Mouse (Mus musculus): ENCODE results near the gene Olfr68.
"Not testable (repeated sequence)": the region's sequence is repeated elsewhere in the genome, so short reads cannot be mapped to it uniquely, and the experiment has no call there.

Olfr68 gene

DNA sequence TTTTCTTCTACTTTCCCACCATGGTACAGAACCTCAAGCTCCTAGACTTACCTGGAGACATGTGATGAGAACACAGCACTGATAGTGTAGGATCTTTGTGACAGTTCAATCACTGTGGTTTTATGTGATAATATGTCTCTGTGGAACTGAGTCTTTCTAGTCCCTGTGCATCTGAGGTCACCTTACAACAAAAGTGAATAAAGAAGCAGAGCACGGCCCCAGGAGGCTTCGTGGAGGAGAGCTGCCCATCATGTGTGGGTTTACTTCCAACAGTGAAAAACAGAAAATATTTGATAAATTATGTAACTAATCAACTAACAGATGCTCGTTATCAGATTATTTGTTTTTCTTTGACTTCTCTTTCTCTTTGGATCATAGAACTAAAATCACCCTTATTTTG, at the start of gene Olfr68:
Olfr68 (minus strand) TSS at position 101 of the 400 bp plus-strand sequence.
- no peak for DNase-seq (ENCODE audit: extremely low read depth, low read depth, low spot score)

DNA sequence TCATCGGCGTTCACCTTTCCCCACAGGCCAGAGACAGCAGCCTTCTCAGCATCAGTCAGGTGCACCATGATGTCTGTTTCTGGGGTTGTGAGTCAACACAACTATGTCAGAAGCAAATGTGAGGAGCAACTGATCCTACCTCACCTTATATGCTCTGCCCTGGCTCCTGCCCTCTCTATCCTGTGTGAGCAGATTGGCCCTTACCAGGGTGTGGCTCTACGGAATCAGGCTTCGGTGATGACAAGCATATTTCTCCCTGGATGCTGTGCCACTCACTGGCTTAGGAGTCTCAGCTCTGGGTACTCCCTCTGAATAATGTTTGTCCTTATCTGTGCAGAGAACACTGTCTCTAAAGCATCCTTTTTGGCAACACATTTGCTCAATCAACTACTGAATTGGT, 48.3 kb upstream of the Olfr68 start, which contains the start of gene Hbb-bs:
Hbb-bs (minus strand) TSS at position 289 of the 400 bp plus-strand sequence.
- DNase-seq (ENCODE audit: extremely low read depth, low read depth, low spot score) = no peak

DNA sequence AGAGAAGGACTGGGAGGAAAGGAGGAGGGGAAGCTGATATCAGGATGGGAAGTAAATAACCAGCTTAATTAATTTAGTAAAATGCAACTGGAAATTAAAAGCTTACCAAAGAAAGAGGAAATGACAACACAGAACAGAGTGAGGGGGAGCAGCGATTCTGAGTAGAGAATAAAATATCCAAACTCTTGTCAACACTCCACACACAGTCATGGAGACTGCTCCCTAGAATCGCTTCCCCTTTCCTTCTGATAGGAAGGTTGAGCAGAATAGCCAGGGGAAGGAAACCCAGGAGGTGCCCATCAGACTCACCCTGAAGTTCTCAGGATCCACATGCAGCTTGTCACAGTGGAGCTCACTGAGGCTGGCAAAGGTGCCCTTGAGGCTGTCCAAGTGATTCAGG, 47.6 kb upstream of the Olfr68 start:
- DNase-seq (ENCODE audit: extremely low read depth, low read depth, low spot score) = not testable (repeated sequence)

DNA sequence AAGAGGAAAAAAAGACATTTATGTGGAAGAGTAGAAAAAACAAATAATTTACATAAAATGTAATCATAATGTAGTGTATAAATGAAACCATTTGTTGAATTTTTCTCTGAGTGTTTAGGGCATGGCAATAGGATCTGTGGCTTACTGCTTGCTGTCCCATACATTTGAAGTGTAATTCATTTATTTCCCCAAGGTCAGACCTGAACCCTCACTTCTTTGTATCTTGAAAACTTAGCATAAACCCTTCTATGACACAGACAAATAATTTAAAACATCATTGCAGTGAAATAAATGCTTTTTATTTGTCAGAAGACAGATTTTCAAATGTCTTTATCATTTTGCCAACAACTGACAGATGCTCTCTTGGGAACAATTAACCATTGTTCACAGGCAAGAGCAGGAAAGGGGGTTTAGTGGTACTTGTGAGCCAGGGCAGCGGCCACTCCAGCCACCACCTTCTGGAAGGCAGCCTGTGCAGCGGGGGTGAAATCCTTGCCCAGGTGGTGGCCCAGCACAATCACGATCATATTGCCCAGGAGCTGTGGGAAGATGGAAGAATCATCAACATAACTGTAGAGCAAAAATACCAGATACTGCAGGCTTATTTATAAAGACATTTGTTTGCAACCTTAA, 46.9 kb upstream of the Olfr68 start:
- DNase-seq (ENCODE audit: extremely low read depth, low read depth, low spot score) = no peak

DNA sequence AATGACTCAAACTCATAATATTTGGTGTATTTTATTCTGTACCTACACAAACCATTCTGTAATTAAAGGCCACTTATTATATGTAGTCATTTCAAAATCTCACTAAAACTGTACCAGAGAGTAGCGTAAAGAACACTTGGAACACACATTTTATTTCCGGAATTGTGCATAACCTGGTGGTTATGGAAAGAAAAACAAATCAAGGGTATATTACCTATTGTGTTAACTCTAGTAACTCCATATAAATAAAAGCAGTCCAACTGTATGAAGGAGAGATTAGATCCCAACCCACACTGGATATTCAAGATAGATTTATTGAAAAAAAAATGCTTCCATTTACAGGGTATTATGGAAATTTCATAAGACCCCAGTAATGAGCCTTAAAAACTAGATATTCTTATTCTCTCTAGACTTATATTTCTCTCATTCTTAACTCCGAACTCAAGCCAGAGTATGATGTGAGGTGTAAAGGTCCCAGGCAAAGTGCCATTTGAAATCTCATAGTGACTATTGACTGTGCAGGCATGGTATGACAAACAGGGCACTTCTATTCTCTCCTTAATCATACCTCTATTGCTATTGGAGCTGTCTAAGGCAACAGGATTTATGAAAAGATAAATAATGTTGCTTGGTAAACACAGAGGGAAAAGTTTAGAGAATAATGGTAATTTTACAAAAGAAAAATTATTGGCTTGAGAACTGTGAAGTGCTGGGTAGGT, 46.2 kb upstream of the Olfr68 start:
- DNase-seq (ENCODE audit: extremely low read depth, low read depth, low spot score) = no peak

DNA sequence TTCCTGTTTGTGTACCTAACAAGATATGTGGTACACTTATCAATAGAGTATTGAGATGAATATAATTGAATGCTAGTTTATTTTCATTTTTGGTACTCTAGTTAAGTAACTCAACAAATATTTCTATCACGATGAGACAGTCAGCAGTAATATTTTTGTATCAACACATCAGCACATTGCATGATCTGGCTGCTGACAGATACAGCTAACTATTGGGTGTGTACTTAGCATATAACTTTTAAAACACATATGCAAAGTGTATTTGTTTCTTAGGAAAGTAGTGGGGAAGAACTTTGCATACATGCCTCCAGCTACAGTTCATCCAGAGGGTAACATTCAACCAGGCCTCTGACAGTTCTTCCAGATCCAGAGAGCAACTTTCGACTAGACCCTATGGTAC, 45.1 kb upstream of the Olfr68 start:
- DNase-seq (ENCODE audit: extremely low read depth, low read depth, low spot score) = no peak

DNA sequence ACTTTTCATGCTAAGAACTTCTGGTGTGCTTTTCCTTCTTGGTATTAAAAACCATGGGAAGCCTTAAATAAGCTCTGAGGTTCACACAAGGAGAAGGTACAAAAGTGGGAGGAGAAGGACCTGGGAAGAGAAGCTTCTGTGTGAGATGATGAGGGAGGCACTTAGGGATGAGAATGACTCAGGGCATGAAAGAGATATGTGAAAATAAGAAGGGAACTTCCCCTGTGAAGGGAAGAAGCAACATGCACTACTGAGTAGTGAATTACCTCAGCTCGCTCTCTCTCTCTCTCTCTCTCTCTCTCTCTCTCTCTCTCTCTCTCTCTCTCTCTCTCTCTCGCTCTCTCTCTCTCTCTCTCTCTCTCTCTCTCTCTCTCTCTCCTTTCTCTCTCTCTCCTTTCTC, 35.6 kb upstream of the Olfr68 start:
- DNase-seq (ENCODE audit: extremely low read depth, low read depth, low spot score) = not testable (repeated sequence)

DNA sequence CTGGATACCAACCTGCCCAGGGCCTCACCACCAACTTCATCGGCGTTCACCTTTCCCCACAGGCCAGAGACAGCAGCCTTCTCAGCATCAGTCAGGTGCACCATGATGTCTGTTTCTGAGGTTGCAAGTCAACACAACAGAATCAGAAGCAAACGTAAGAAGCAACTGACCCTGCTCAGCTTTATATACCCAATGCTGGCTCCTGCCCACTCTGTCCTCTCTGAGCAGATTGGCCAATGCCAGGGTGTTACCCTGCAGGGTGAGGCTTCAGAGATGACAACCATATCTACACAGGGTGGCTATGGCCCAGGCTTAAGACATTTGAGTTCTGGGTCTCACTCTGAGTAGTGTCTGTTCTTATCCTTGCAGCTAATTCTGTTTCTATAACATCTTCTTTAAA, 34.3 kb upstream of the Olfr68 start, which contains the start of gene Hbb-bt:
Hbb-bt (minus strand) TSS at position 231 of the 400 bp plus-strand sequence.
- DNase-seq (ENCODE audit: extremely low read depth, low read depth, low spot score) = no peak

DNA sequence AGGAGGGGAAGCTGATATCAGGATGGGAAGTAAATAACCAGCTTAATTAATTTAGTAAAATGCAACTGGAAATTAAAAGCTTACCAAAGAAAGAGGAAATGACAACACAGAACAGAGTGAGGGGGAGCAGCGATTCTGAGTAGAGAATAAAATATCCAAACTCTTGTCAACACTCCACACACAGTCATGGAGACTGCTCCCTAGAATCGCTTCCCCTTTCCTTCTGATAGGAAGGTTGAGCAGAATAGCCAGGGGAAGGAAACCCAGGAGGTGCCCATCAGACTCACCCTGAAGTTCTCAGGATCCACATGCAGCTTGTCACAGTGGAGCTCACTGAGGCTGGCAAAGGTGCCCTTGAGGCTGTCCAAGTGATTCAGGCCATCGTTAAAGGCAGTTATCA, 33.7 kb upstream of the Olfr68 start:
- not testable (repeated sequence) for DNase-seq (ENCODE audit: extremely low read depth, low read depth, low spot score)

DNA sequence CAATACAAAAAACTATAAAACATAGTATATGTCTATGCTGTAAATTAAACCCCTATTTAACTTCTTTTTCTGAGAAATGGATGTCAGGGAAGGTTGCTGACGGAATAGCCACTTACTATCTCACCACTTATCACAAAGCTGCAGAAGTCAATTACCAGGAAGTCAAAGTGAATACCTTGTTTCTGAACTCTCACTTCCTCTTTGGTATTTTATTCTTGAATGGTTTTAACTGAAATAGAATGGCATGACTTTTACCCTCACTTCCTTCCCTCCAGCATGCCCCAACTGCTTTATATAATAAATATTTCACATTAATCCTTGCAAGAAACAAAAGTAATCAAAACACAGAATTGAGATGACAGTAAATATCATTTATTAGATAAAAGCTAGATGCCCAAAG, 32.7 kb upstream of the Olfr68 start:
- no peak for DNase-seq (ENCODE audit: extremely low read depth, low read depth, low spot score)

DNA sequence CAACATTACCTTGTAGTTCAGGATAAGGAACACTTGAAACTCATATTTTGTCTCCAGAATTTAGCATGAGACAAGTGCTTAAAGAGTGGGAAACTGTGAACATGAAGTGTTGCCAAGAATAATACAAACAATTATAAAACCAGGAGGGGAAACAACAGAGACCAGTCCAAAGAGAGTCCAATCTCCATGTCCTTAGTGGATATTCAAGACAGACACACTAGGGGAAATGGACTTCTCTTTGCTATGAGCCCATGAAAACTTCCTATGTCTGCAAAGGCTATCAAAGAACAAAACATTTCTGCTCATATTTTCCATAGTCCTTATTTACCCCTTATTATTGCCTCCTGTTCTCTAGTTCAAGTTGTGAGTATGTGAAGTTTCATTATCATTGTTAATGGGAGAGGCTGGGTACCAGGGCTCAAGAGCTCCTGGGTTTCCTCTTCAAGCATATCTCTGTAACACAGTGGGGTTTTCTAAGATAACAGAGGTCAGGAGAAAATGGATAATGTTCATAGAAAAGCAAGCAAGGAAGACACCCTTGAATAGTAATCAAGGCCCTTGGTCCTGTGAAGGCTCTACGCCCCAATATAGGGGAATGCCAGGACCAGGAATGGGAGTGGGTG, 31.8 kb upstream of the Olfr68 start:
- DNase-seq (ENCODE audit: extremely low read depth, low read depth, low spot score) = no peak

DNA sequence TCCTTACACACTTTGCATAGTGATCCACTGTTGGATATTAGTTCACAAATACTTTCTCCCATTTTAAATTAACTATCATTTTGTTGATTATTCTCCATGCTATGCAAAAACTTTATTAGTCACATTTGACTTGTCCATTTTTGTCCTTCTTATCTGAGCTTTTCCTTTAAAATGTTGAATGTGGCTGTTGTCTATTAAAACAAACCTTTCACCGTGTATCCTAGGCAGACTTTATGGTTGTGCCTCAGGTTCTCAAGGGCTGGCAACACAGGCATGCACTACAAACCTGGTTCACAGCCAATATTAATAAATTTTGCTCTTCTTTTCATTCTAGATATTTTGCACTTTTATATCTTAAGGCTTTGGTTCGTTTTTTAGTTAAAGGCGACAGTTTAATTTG, 31.2 kb upstream of the Olfr68 start:
- no peak for DNase-seq (ENCODE audit: extremely low read depth, low read depth, low spot score)

DNA sequence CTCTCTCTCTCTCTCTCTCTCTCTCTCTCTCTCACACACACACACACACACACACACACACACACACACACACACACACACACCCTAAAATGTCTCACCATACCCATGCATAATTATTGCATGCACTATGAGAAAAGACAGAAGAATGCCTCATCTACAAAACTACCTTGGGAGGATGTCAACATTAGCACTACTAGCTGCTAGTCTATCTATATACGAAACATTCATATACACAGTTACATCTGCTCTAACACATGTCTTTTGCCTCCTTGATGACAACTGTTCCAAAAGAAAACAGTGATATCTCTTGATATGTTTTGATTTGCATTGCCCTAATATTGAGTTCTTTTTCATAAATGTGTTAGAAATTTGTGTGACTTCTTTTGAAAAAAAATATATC, 30.8 kb upstream of the Olfr68 start:
- no peak for DNase-seq (ENCODE audit: extremely low read depth, low read depth, low spot score)

DNA sequence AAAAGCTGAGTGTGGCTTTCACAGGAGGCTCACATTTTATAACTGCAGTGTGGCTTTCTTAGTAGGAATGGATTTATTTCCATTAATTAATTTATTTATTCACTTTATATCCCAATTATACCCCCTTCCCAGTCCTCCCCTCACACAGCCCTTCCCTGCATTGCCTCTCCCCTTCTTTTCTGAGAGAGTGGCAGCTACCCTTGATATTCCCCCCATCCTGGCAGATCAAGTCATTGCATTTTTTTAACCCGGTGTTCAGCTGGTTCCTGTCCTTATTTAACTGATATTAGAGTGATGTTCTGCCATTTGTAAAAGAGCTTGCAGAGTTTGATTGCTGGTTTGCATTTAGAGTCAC, 30.3 kb upstream of the Olfr68 start:
- no peak for DNase-seq (ENCODE audit: extremely low read depth, low read depth, low spot score)

DNA sequence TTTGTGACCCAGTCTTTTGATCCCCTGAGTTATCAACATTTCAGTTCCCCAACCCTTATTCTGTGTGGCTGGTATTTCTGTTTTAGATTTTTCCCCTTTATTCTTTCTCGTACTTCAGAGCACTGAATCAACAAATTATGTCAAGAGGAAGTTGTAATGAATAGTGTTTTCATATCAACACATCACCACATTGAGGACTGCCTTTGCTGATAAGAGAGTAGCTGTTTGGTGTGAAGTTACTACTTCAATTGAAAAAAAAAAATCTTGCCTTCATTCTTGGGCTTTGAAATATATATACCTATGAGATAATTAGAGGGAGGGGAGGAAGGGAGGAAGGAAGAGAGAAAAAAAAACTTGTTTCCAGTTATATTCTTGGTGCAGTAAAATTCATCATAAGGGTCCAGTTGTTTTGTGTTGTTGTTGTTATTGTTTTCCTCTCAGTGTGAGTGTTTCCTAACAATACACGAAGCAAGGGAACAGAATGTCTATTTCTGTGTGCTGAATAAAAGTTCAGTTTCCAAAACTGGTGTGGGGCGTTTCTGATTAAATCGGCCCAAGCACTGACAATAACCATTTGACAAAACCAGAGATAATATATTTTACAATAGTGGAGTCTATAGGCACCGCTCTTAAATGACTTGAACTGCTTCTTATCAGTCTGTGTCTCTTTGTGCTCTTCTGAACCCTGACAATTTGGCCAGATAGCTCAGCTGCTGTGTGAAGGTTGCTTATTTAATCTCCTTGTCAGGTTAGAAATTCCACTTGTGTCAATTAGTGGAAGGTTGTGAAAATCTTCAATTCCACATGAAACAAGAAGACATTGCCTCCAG, 29.7 kb upstream of the Olfr68 start:
- no peak for DNase-seq (ENCODE audit: extremely low read depth, low read depth, low spot score)

DNA sequence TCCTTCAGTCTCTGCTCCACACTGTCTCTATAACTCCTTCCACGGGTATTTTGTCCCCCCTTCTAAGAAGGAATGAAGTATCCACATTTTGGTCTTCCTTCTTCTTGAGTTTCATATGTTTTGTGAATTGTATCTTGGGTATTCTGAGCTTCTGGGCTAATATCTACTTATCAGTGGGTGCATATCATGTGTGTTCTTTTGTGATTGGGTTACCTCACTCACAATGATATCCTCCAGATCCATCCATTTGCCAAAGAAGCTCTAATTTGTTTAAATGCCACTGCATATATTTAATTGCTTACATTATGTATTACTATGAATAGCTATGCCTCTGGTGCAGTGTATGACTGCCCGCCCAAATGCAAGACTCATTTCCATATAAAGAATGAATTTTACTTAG, 28.6 kb upstream of the Olfr68 start:
- not testable (repeated sequence) for DNase-seq (ENCODE audit: extremely low read depth, low read depth, low spot score)

DNA sequence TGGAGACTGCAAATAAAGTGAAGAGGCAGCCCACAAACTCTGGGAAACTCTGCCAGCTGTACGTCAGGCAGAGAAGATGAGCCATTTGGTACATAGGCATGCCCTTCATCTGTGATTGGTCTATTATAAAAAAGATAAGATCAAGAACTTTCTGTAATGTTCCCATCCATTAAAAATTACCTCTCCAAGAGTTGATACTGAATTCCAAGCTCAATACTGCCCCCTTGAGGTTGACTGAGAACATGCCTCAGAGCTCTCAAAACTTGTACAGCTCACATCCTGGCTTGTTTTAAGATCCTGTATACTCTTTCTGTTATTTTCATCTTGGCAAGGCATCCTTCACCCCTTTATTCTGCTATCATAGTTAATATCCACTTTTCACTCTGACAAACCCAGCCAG, 27.4 kb upstream of the Olfr68 start:
- no peak for DNase-seq (ENCODE audit: extremely low read depth, low read depth, low spot score)

DNA sequence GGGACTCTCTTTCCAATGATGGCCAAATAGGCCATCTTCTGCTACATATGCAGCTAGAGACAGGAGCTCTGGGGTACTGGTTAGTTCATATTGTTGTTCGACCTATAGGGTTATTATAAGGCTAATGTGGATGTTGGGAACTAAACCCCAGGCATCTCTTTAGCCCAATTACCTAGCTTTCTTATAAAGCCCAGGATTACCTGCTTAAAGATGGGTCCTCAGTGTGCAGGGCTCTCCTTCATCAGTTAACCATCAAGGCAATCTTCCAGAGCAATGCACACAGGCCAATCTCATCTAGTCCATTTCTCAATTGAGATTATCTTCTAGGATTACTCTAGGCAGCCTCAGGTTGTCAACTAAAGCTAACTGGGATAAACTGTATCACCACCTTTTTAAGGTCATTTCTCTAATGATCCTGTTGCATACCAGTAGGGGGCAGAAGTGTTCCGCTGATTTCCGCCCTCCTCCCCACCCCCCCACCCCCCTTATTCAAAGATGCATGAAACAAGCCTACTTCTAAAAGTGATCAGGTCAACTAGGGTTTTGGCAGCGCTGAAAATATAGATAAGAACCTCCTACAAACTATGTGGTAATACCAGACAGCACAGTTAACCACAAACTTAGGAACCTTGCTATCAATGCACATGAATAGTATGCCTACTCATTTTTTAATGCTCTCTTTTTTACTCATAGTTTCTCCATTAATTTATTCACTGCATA, 13.3 kb upstream of the Olfr68 start:
- no peak for DNase-seq (ENCODE audit: extremely low read depth, low read depth, low spot score)

DNA sequence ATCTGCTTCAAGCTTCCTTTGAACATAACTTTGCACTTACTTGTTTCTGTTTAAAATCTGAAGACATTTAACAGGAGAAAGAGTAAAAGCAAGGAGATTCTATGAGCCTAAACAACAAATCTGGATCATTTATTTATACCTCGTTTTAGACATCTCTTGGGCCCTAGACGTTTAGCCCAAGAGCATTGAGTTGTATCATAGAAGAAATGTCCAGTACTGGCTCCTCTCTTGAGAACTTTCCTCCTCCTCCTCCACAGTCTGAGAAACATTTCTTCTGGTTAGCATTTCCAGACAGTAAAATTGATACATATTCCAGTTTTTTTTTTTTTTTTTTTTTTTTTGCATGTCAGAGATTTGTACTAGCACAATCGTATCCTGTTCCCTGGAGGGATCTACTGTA, 12.2 kb upstream of the Olfr68 start, which contains the start of gene Olfr67:
Olfr67 (minus strand) TSS at position 101 of the 400 bp plus-strand sequence.
- DNase-seq (ENCODE audit: extremely low read depth, low read depth, low spot score) = no peak

DNA sequence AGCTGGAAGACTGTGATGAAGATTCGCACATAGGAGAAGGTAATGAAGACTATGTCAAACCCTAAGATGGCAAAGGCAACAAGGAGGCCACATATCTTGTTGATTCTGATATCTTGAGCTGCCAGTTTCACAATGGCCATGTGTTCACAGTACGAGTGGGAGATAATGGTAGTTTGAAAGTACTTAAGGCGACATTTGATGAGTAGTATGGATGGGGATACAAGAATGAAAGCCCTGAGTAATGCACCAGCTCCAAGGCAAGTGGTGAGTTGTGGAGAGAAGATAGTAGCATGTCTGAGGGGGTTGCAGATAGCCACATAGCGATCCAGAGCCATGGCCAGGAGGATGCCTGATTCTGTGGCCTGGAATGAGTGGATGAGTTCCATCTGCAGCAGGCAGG, 1.8 kb downstream of the Olfr68 start:
- not testable (repeated sequence) for DNase-seq (ENCODE audit: extremely low read depth, low read depth, low spot score)

DNA sequence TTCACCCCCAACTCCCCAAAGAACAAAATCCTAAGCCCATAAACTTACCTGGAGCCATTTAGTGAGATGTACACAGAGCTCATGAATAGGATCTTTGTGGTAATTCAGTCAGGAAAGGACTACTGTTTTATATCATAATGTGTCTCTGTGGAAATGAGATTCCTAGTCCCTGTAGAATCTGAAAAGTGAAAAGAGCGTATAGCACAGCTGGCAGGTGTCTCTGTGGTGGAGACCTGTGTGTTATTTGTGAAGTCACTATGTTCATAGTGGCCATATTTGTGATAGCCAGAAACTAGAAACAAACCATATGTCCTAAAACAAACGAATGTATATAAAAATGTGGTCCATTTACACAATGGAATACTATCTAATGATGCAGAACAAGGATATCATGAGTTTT, 8.0 kb downstream of the Olfr68 start, which contains the start of gene Olfr69:
Olfr69 (minus strand) TSS at position 101 of the 400 bp plus-strand sequence.
- no peak for DNase-seq (ENCODE audit: extremely low read depth, low read depth, low spot score)
